In the genomic region with DNA sequence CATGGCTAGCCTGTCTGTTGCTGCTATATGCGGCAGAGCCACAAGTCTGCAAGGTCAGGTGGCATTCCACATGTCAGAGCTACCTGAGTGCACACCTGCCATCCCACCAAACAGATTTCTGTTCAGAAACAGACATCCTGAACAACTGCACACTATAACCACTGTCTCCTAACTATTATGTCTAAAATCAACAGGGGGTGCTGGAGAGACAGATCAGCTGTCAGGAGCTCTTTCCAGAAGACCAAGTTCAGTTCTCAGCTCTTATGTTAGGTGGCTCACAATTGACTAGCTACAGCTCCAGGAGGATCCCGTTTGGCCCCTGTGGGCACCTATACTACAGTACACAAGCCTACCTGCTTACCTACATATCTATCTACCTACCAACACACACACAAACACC, we compare ENCODE assay signal across 18 mouse cellular contexts. TPM values are rescaled to one million over a fixed set of nuclear protein-coding genes. Genes with fewer than 3 reads are reported as not detected.
DNase-seq lines count a peak whose midpoint lies in the region; TF ChIP-seq lines count a peak whose summit lies in the region.
"Had no signal": no experiment of that assay in that cellular context is flagged by ENCODE, and none has a peak within 500 bp of the region (broad histone marks: within the 10 kb centered on the region; RNA-seq: fewer than 3 reads in every experiment).

No protein-coding gene starts in this region.

- no peaks in the 10 kb centered on the region for H3K4me1 ChIP-seq in testis, adult 2 months (ENCODE audit: control insufficient read depth, insufficient read depth, low read length)
- H3K4me1 ChIP-seq: forebrain, embryonic 13.5 days; neural tube, embryonic 13.5 days had no signal

- no peak overlapping the region for H3K4me3 ChIP-seq in gastrocnemius, adult 2 months
- no peak overlapping the region for H3K4me3 ChIP-seq in left cerebral cortex, adult 2 months
- H3K4me3 ChIP-seq in testis, adult 2 months (ENCODE audit: control insufficient read depth, low read depth, low read length), result peak overlapping the region; percentile 88
- H3K4me3 ChIP-seq: forebrain, embryonic 13.5 days; heart, embryonic 12.5 days; limb, embryonic 13.5 days; midbrain, embryonic 10.5 days; neural tube, embryonic 13.5 days had no signal

- H3K36me3 ChIP-seq in testis, adult 2 months (ENCODE audit: control insufficient read depth, insufficient read depth, low read length), result peaks cover 3% of the 10 kb centered on the region
- H3K36me3 ChIP-seq in splenic B cell, adult 2 months (ENCODE audit: control insufficient read depth, insufficient read depth, low read length, poor library complexity, severe bottlenecking), result peaks cover 7% of the 10 kb centered on the region

- no peak for TF ChIP-seq POLR2A in testis, adult 2 months (IDR thresholded peaks at IDR 0.05; ENCODE audit: control insufficient read depth, low read depth, low read length)

- no peak for DNase-seq in gastrocnemius, adult 2 months
- DNase-seq in gastrocnemius, adult 18-20 months (ENCODE audit: low spot score), result no peak
- DNase-seq in left cerebral cortex, adult 2 months (ENCODE audit: extremely low spot score in 1 of 2, low spot score in 2 of 2), result no peak
- no peak for DNase-seq in left cerebral cortex, postnatal 14 days (ENCODE audit: low spot score in 2 of 2)
- DNase-seq in testis, postnatal 10 days (ENCODE audit: low spot score), result no peak
- peak; percentile 29 for DNase-seq in splenic B cell, adult 2 months (ENCODE audit: low read depth, low spot score)
- no peak for DNase-seq in adrenal gland, postnatal 4 days (ENCODE audit: low spot score in 2 of 2)
- DNase-seq: adrenal gland, adult 2 months; B cell, adult 2 months; cerebellum, postnatal 14 days; right cerebral cortex, postnatal 25 days; thymus, adult 18-20 months had no signal

- H3K27me3 ChIP-seq in testis, adult 2 months (ENCODE audit: control insufficient read depth, insufficient read depth, low read length), result no peaks in the 10 kb centered on the region
- no peaks in the 10 kb centered on the region for H3K27me3 ChIP-seq in splenic B cell, adult 2 months (ENCODE audit: control insufficient read depth, insufficient read depth, low read length, poor library complexity, severe bottlenecking)
- H3K27me3 ChIP-seq: forebrain, embryonic 13.5 days; heart, embryonic 12.5 days; limb, embryonic 13.5 days; neural tube, embryonic 13.5 days had no signal

- peak; percentile 33 for TF ChIP-seq CTCF in gastrocnemius, adult 2 months (IDR thresholded peaks at IDR 0.05)
- peak; percentile 27 for TF ChIP-seq CTCF in left cerebral cortex, adult 2 months (IDR thresholded peaks at IDR 0.05)
- no peak for TF ChIP-seq CTCF in testis, adult 2 months (IDR thresholded peaks at IDR 0.05; ENCODE audit: control insufficient read depth, insufficient read depth, insufficient replicate concordance, low read depth, low read length)

- intact Hi-C loops in gastrocnemius, adult 2 months (cut with DNase I), result no loop called here
- intact Hi-C loops in left cerebral cortex, adult 2 months (cut with DNase I), result no loop called here
- intact Hi-C loops in left cerebral cortex, postnatal 14 days (cut with DNase I), result no loop called here

- H3K27ac ChIP-seq in gastrocnemius, adult 2 months, result no peak overlapping the region
- no peak overlapping the region for H3K27ac ChIP-seq in left cerebral cortex, adult 2 months
- no peak overlapping the region for H3K27ac ChIP-seq in testis, adult 2 months (ENCODE audit: control insufficient read depth, insufficient read depth, low read depth, low read length)
- H3K27ac ChIP-seq: forebrain, embryonic 13.5 days; limb, embryonic 13.5 days; midbrain, embryonic 10.5 days; neural tube, embryonic 13.5 days had no signal

RNA-seq across cellular contexts. Expression of gene Arfgap3, which starts 42.7 kb away (rescaled TPM):
- 1 to 10 TPM; 6.0 to 6.7 TPM for total RNA-seq in gastrocnemius, adult 2 months (2021)
- total RNA-seq in gastrocnemius, adult 18-20 months (2021), result 1 to 10 TPM; 5.4 to 6.0 TPM
- 10 to 100 TPM; 19.5 to 21.5 TPM for total RNA-seq in left cerebral cortex, adult 2 months (2021)
- total RNA-seq in left cerebral cortex, postnatal 14 days (2021), result 10 to 100 TPM; 19.9 to 21.3 TPM
- 139 and 142 TPM in 2 replicates for polyA plus RNA-seq in testis, adult 2 months (2012; rRNA removed)
- total RNA-seq in adrenal gland, postnatal 4 days (2021), result 10 to 100 TPM; 36.0 to 36.7 TPM
